Mouse (Mus musculus) kidney, postnatal 4 days (tissue): Measurements from ENCODE around the gene Adh6a.
A peak's percentile ranks its signal among the peaks of the same experiment; 100 is the strongest.

Source experiments
- DNase-seq, 2 experiments: peaks; one replicate each; pipeline ENCODE4 v3.0.0; 2021; ENCODE audit warnings: mixed read lengths in 2 of 2

Gene Adh6a

GRCm38 (mm10) chr3:138312965-138313364, at the start of gene Adh6a:
Gene Adh6a, plus strand, starts transcription at chr3:138313286.
- no peak for DNase-seq

- no peak for DNase-seq
Observed at GRCm38 (mm10) chr3:138264648-138265047, 48.4 kb upstream of the Adh6a start.

- DNase-seq, result no peak
Observed at GRCm38 (mm10) chr3:138270507-138270906, 42.6 kb upstream of the Adh6a start.

GRCm38 (mm10) chr3:138271297-138271696, 41.8 kb upstream of the Adh6a start:
- no peak for DNase-seq

- DNase-seq, result no peak
Observed at GRCm38 (mm10) chr3:138273080-138273479, 40.0 kb upstream of the Adh6a start.

GRCm38 (mm10) chr3:138275100-138275499, 38.0 kb upstream of the Adh6a start:
- no peak for DNase-seq

GRCm38 (mm10) chr3:138282556-138282955, 30.5 kb upstream of the Adh6a start:
- no peak for DNase-seq

- no peak for DNase-seq
Observed at GRCm38 (mm10) chr3:138283831-138284230, 29.3 kb upstream of the Adh6a start.

- no peak for DNase-seq
Observed at GRCm38 (mm10) chr3:138285986-138286385, 27.1 kb upstream of the Adh6a start.

GRCm38 (mm10) chr3:138287686-138288085, 25.4 kb upstream of the Adh6a start:
- DNase-seq, result no peak

GRCm38 (mm10) chr3:138290672-138291071, 22.4 kb upstream of the Adh6a start:
- no peak for DNase-seq

GRCm38 (mm10) chr3:138291529-138292117, 21.5 kb upstream of the Adh6a start:
- DNase-seq, result no peak

- DNase-seq, result no peak
Observed at GRCm38 (mm10) chr3:138293298-138293895, 19.7 kb upstream of the Adh6a start.

GRCm38 (mm10) chr3:138300130-138300529, 13.0 kb upstream of the Adh6a start:
- no peak for DNase-seq

GRCm38 (mm10) chr3:138302676-138303075, 10.4 kb upstream of the Adh6a start:
- no peak for DNase-seq

- DNase-seq, result no peak
Observed at GRCm38 (mm10) chr3:138303771-138304488, 9.2 kb upstream of the Adh6a start.

GRCm38 (mm10) chr3:138304489-138304871, 8.6 kb upstream of the Adh6a start:
- DNase-seq, result no peak

GRCm38 (mm10) chr3:138305486-138306289, 7.4 kb upstream of the Adh6a start:
- no peak for DNase-seq

GRCm38 (mm10) chr3:138306290-138306683, 6.8 kb upstream of the Adh6a start:
- DNase-seq, result no peak

- no peak for DNase-seq
Observed at GRCm38 (mm10) chr3:138309910-138310309, 3.2 kb upstream of the Adh6a start.

- peak in 1 of 2 experiments; percentile 23 for DNase-seq
Observed at GRCm38 (mm10) chr3:138311015-138311414, 2.1 kb upstream of the Adh6a start.

- DNase-seq, result no peak
Observed at GRCm38 (mm10) chr3:138316908-138317472, 3.9 kb downstream of the Adh6a start.

GRCm38 (mm10) chr3:138325001-138325400, 11.9 kb downstream of the Adh6a start:
- no peak for DNase-seq
